Mouse (Mus musculus) lung, postnatal 25 days (tissue): ENCODE measurements at regions not wholly inside any gene's neighbourhood (a gene's known extent, or its start where the extent isn't known, plus 50 kb on each side); places are given as distances from the start of the nearest gene placed in this dataset.
"Not testable (repeated sequence)": the region's sequence is repeated elsewhere in the genome, so short reads cannot be mapped to it uniquely, and the experiment has no call there.

Experiments
- DNase-seq: peaks from one replicate; pipeline ENCODE4 v3.0.0; 2022; ENCODE audit warnings: low spot score

- no peak for DNase-seq
Measured at GRCm38 (mm10) chr3:149055077-149055476, 64.7 kb upstream of the Adgrl2 start.

DNA sequence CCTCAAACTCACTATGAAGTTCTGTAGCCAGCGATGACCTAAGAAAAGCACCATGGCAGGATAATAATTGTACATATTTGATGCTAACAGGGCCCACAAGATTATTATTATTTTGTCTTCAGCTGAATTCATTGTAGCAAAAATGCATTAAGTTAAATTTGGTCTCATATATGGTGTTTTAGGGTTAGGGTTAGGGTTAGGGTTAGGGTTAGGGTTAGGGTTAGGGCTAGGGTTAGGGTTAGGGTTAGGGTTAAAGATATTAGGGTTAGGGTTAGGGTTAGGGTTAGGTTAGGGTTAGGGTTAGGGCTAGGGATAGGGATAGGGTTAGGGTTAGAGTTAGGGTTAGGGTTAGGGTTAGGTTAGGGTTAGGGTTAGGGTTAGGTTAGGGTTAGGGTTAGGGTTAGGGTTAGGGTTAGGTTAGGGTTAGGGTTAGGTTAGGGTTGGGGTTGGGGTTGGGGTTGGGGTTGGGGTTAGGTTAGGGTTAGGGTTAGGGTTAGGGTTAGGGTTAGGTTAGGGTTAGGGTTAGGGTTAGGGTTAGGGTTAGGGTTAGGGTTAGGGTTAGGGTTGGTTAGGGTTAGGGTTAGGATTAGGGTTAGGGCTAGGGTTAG is 62.0 kb upstream of the Adgrl2 start:
- not testable (repeated sequence) for DNase-seq

DNA sequence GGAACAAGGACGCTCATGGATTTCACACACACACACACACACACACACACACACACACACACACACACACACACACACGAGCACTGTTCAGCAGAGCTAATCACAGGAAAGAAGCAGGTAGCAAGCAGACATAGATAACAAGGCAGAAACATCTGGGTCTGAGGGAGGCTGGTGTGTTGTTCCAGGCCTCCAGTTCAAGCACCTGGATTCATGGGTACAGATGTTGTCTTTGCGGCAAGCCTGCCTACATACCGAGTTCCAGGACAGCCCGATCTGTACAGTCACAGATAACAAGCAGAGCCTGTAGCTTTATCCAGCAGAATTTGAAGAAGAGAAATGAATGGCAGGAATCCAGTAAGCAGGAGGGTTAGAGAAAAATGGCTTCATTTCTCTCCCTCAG is 55.0 kb upstream of the Adgrl2 start:
- DNase-seq: no peak

GRCm38 (mm10) chr3:149043901-149044300 is 53.5 kb upstream of the Adgrl2 start:
- no peak for DNase-seq

DNA sequence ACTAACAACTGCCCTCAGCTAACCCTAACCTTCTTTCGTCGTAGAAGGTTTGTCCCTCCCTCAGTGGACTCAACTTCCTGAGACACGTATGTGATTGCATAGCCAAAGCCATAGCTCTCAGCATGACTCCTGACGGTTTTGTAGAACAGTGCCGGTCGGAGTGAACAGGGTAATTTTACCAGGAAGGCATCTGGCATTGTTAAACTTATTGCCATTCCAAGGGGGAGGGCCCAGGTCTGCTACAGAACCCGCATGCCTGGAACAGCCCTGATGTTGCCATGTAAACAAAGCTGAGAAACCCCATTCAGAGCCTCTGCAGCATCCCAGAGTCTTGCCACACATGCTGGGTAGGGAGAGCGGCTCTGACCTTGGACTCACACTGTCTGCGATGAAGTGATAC is 52.2 kb upstream of the Adgrl2 start:
- DNase-seq: no peak

DNA sequence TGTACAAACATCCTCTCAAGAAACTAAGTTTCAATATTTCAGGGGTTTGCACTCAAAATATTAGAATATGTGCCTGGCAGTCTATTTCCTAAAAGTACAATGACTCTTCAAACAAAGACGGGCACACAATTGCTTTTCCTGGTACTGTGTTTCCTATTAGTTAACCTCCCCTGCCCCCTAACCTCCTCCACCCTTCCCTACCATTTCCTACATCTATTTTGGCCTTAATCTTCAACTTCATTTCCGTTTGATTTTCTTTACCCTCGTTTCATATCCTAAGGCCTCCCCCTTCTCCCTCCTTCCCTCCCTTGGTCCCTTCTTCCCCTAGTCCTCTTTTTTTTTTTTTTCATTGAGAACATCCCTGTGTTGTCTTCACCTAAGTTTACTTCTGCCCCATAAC is 50.8 kb upstream of the Adgrl2 start:
- DNase-seq: no peak
